Mouse (Mus musculus) spleen, adult 12 weeks (tissue): ENCODE results near the gene Akt1.

Experiments
- DNase-seq: peaks from one replicate; pipeline ENCODE4 v3.0.0; 2022; ENCODE audit warnings: low spot score

Gene Akt1

GRCm38 (mm10) chr12:112688458-112688857 is 13.8 kb upstream of the Akt1 start:
- no peak for DNase-seq

- no peak for DNase-seq
These were observed 8.7 kb upstream of the Akt1 start for GRCm38 (mm10) chr12:112683351-112683750.

GRCm38 (mm10) chr12:112679027-112679996 is 4.6 kb upstream of the Akt1 start:
- no peak for DNase-seq

- no peak for DNase-seq
These were observed 3.9 kb upstream of the Akt1 start, which contains the start of gene Zbtb42 for GRCm38 (mm10) chr12:112678555-112679026. Gene Zbtb42, plus strand, starts transcription at chr12:112678828.

GRCm38 (mm10) chr12:112677943-112678554 is 3.4 kb upstream of the Akt1 start:
- DNase-seq: no peak

GRCm38 (mm10) chr12:112677076-112677475 is 2.4 kb upstream of the Akt1 start:
- no peak for DNase-seq

GRCm38 (mm10) chr12:112675245-112676035 is 756 bp upstream of the Akt1 start:
- peak; percentile 72 for DNase-seq

GRCm38 (mm10) chr12:112673576-112674091 is 1.1 kb downstream of the Akt1 start:
- DNase-seq: no peak

GRCm38 (mm10) chr12:112672744-112673575 is 1.7 kb downstream of the Akt1 start:
- no peak for DNase-seq

GRCm38 (mm10) chr12:112671891-112672290 is 2.8 kb downstream of the Akt1 start:
- no peak for DNase-seq

GRCm38 (mm10) chr12:112670718-112671393 is 3.8 kb downstream of the Akt1 start:
- no peak for DNase-seq

GRCm38 (mm10) chr12:112667619-112668297 is 6.9 kb downstream of the Akt1 start:
- no peak for DNase-seq

- no peak for DNase-seq
These were observed 8.7 kb downstream of the Akt1 start for GRCm38 (mm10) chr12:112665881-112666544.

- no peak for DNase-seq
These were observed 9.2 kb downstream of the Akt1 start for GRCm38 (mm10) chr12:112665445-112665844.

- DNase-seq: no peak
These were observed 10.0 kb downstream of the Akt1 start for GRCm38 (mm10) chr12:112664656-112665055.

- no peak for DNase-seq
These were observed 10.6 kb downstream of the Akt1 start for GRCm38 (mm10) chr12:112664124-112664523.

GRCm38 (mm10) chr12:112663716-112664115 is 11.0 kb downstream of the Akt1 start:
- DNase-seq: no peak

- DNase-seq: no peak
These were observed 11.4 kb downstream of the Akt1 start for GRCm38 (mm10) chr12:112663303-112663702.

GRCm38 (mm10) chr12:112661851-112662250 is 12.8 kb downstream of the Akt1 start:
- no peak for DNase-seq

GRCm38 (mm10) chr12:112661327-112661605 is 13.4 kb downstream of the Akt1 start:
- no peak for DNase-seq
